In genomic region chr13:91462893-91463481, GRCm38 (mm10) we compare ENCODE assay signal across 8 mouse cellular contexts. TPM values are rescaled to one million over a fixed set of nuclear protein-coding genes. Genes with fewer than 3 reads are reported as not detected.
DNase-seq lines count a peak whose midpoint lies in the region; ATAC-seq and TF ChIP-seq lines count a peak whose summit lies in the region.

No protein-coding gene starts in this region.

- H3K9me3 ChIP-seq in heart, embryonic 14.5 days (ENCODE audit: control insufficient read depth, low read length) = no peaks in the 10 kb centered on the region
- no peaks in the 10 kb centered on the region for H3K9me3 ChIP-seq in hindbrain, embryonic 11.5 days (ENCODE audit: control insufficient read depth, low read length)
- no peaks in the 10 kb centered on the region for H3K9me3 ChIP-seq in limb, embryonic 14.5 days (ENCODE audit: control insufficient read depth, low read length)
- no peaks in the 10 kb centered on the region for H3K9me3 ChIP-seq in neural tube, embryonic 12.5 days

- H3K9ac ChIP-seq in heart, embryonic 14.5 days (ENCODE audit: low read length) = no peak overlapping the region
- no peak overlapping the region for H3K9ac ChIP-seq in hindbrain, embryonic 11.5 days (ENCODE audit: low read depth, low read length)
- no peak overlapping the region for H3K9ac ChIP-seq in limb, embryonic 14.5 days (ENCODE audit: low read depth, low read length, severe bottlenecking)
- H3K9ac ChIP-seq in neural tube, embryonic 12.5 days = no peak overlapping the region

- 32% methylated on average over 9 of the region's 9 CpGs for WGBS in heart, embryonic 14.5 days
- 28% methylated on average over 9 of the region's 9 CpGs for WGBS in hindbrain, embryonic 11.5 days
- 23% methylated on average over 9 of the region's 9 CpGs for WGBS in limb, embryonic 14.5 days
- 25% methylated on average over 9 of the region's 9 CpGs for WGBS in neural tube, embryonic 12.5 days

- no peak for TF ChIP-seq POLR2A in limb, embryonic 14.5 days (IDR thresholded peaks at IDR 0.05; ENCODE audit: borderline replicate concordance, extremely low read depth, insufficient read depth, insufficient read length)

- no peak overlapping the region for H3K27ac ChIP-seq in heart, embryonic 14.5 days (replicated peaks in 1 of 2; ENCODE audit: control insufficient read depth in 1 of 2, insufficient read depth in 1 of 2, low read depth in 2 of 2, low read length in 2 of 2)
- no peak overlapping the region for H3K27ac ChIP-seq in hindbrain, embryonic 11.5 days (ENCODE audit: low read depth, low read length)
- no peak overlapping the region for H3K27ac ChIP-seq in limb, embryonic 14.5 days (replicated peaks; ENCODE audit: low read depth, low read length)
- no peak overlapping the region for H3K27ac ChIP-seq in neural tube, embryonic 12.5 days

- no peaks in the 10 kb centered on the region for H3K36me3 ChIP-seq in heart, embryonic 14.5 days (ENCODE audit: control insufficient read depth, insufficient read depth, low read length)
- no peaks in the 10 kb centered on the region for H3K36me3 ChIP-seq in hindbrain, embryonic 11.5 days (ENCODE audit: control insufficient read depth, insufficient read depth, low read length)
- H3K36me3 ChIP-seq in limb, embryonic 14.5 days (ENCODE audit: control insufficient read depth, insufficient read depth, low read length) = no peaks in the 10 kb centered on the region
- H3K36me3 ChIP-seq in neural tube, embryonic 12.5 days = no peaks in the 10 kb centered on the region

- no peak for ATAC-seq in heart, embryonic 14.5 days (ENCODE audit: insufficient number of reproducible peaks, insufficient read depth, low FRiP score, low read depth)
- no peak for ATAC-seq in hindbrain, embryonic 11.5 days (ENCODE audit: low FRiP score)
- no peak for ATAC-seq in limb, embryonic 14.5 days (ENCODE audit: low FRiP score, low read depth)
- ATAC-seq in neural tube, embryonic 12.5 days (ENCODE audit: low FRiP score, low read depth) = no peak
- no peak for ATAC-seq in granulocyte monocyte progenitor cell, adult 5-6 weeks (replicated peaks; ENCODE audit: poor library complexity, severe bottlenecking)

- H3K27me3 ChIP-seq in heart, embryonic 14.5 days (ENCODE audit: control insufficient read depth, insufficient read depth, low read length) = no peaks in the 10 kb centered on the region
- H3K27me3 ChIP-seq in hindbrain, embryonic 11.5 days (ENCODE audit: control insufficient read depth, insufficient read depth, low read length) = no peaks in the 10 kb centered on the region
- H3K27me3 ChIP-seq in limb, embryonic 14.5 days (ENCODE audit: control insufficient read depth, insufficient read depth, low read length) = no peaks in the 10 kb centered on the region
- no peaks in the 10 kb centered on the region for H3K27me3 ChIP-seq in neural tube, embryonic 12.5 days (replicated peaks)

- peak overlapping the region; percentile 4; the same call in 1 of the 2 replicates for H3K4me2 ChIP-seq in heart, embryonic 14.5 days (ENCODE audit: low read length)
- no peak overlapping the region for H3K4me2 ChIP-seq in hindbrain, embryonic 11.5 days (replicated peaks; ENCODE audit: low read depth, low read length)
- peak overlapping the region; percentile 76 for H3K4me2 ChIP-seq in limb, embryonic 14.5 days (replicated peaks; ENCODE audit: low read depth, low read length, severe bottlenecking)
- peak overlapping the region; percentile 91 for H3K4me2 ChIP-seq in neural tube, embryonic 12.5 days (replicated peaks)

- H3K4me1 ChIP-seq in heart, embryonic 14.5 days (ENCODE audit: control insufficient read depth in 2 of 2, insufficient read depth in 2 of 2, low read length in 2 of 2) = peaks cover 8 to 27% of the 10 kb centered on the region in 2 experiments
- peaks cover 4% of the 10 kb centered on the region for H3K4me1 ChIP-seq in hindbrain, embryonic 11.5 days (replicated peaks; ENCODE audit: control insufficient read depth, insufficient read depth, low read length)
- peaks cover 30% of the 10 kb centered on the region for H3K4me1 ChIP-seq in limb, embryonic 14.5 days (ENCODE audit: control insufficient read depth, insufficient read depth, low read length)
- peaks cover 23% of the 10 kb centered on the region for H3K4me1 ChIP-seq in neural tube, embryonic 12.5 days

- H3K4me3 ChIP-seq in heart, embryonic 14.5 days (ENCODE audit: control insufficient read depth in 1 of 2, insufficient read depth in 1 of 2, low read depth in 1 of 2, low read length in 2 of 2) = no peak overlapping the region
- no peak overlapping the region for H3K4me3 ChIP-seq in hindbrain, embryonic 11.5 days (ENCODE audit: low read depth, low read length)
- H3K4me3 ChIP-seq in limb, embryonic 14.5 days (replicated peaks; ENCODE audit: low read length) = peak overlapping the region; percentile 95
- no peak overlapping the region for H3K4me3 ChIP-seq in neural tube, embryonic 12.5 days

- DNase-seq in heart, adult 9 months (ENCODE audit: low spot score in 2 of 2) = no peak
- peak; percentile 45 to 62 for DNase-seq in cerebellum, postnatal 14 days
- DNase-seq in hindbrain, embryonic 11.5 days (ENCODE audit: low spot score) = peak; percentile 22
- DNase-seq in limb, embryonic 14.5 days (ENCODE audit: low spot score) = peak; percentile 62
- no peak for DNase-seq in spleen, adult 18-20 months

RNA-seq across cellular contexts. Expression of gene Ssbp2, which starts 2.9 kb away (rescaled TPM):
- 103 and 112 TPM in 2 replicates for polyA plus RNA-seq in heart, embryonic 14.5 days (2014; fragmentation: Nextera tagmentation; extraction: Ambion mirVana)
- polyA plus RNA-seq in hindbrain, embryonic 11.5 days (2014; fragmentation: Nextera tagmentation; extraction: Ambion mirVana) = 152 and 153 TPM in 2 replicates
- 109 and 118 TPM in 2 replicates for polyA plus RNA-seq in limb, embryonic 14.5 days (2012; rRNA removed)
- 174 and 203 TPM in 2 replicates for polyA plus RNA-seq in limb, embryonic 14.5 days (2014; fragmentation: Nextera tagmentation; extraction: Ambion mirVana)
- 140 and 144 TPM in 2 replicates for polyA plus RNA-seq in neural tube, embryonic 12.5 days (2016; fragmentation: Nextera tagmentation; extraction: Ambion mirVana)
- total RNA-seq in granulocyte monocyte progenitor cell, adult 5-6 weeks (2014; fragmentation: Nextera tagmentation) = 49.7 and 56.9 TPM in 2 replicates
- 23.1 and 26.5 TPM in 2 replicates for total RNA-seq in granulocyte monocyte progenitor cell, adult 5-6 weeks (2017)

Comparison
In these comparisons a context has a peak if more than half of its experiments do, and no peak if none do; other contexts are left out.
1. DNase-seq: peak in cerebellum, postnatal 14 days (2 of 2), hindbrain, embryonic 11.5 days (single experiment) and limb, embryonic 14.5 days (single experiment); none in heart, adult 9 months (0 of 2) and spleen, adult 18-20 months (0 of 2).